Mouse (Mus musculus) left cerebral cortex, postnatal 14 days (tissue): ENCODE results near the gene Dusp12. TPM values are rescaled to one million over a fixed set of nuclear protein-coding genes. Genes with fewer than 3 reads are reported as not detected.

Experiments
- DNase-seq, 2 experiments: peaks; one replicate each; pipeline ENCODE4 v3.0.0; 2021 to 2022; ENCODE audit warnings: low spot score in 2 of 2, mixed read lengths in 1 of 2
- intact Hi-C: fragments of 180-260 bp; cut with DNase I; formaldehyde crosslinking; loops from one replicate; pipeline ENCODE4 v1.15.1; 2025
- long read RNA-seq, 2 experiments: library from polyadenylated mRNA; stranded (forward); transcript quantifications; one replicate each; pipeline ENCODE4 v2.0.0; 2021
- total RNA-seq, 2 experiments: library from RNA; stranded (reverse); gene quantifications; 2 replicates each; pipeline ENCODE4 v1.2.3; 2021

The Dusp12 gene
- total RNA-seq, result 10 to 100 TPM; 14.3 to 15.9 TPM
- long read RNA-seq, experiment 1, transcript Dusp12-204 (6 exons, 911 nt), result major isoform, 13 of 27 reads
- long read RNA-seq, experiment 1, transcript Dusp12-201 (6 exons, 1,374 nt), result minor isoform, 10 of 27 reads
- long read RNA-seq, experiment 1, partial matches to known transcripts, result 0 of 27 reads
- long read RNA-seq, experiment 1, other reads (novel, unspliced or antisense), result 4 of 27 reads
- long read RNA-seq, experiment 2, transcript Dusp12-204 (6 exons, 911 nt), result minor isoform, 5 of 19 reads
- long read RNA-seq, experiment 2, transcript Dusp12-201 (6 exons, 1,374 nt), result major isoform, 8 of 19 reads
- long read RNA-seq, experiment 2, partial matches to known transcripts, result 1 of 19 reads
- long read RNA-seq, experiment 2, other reads (novel, unspliced or antisense), result 4 of 19 reads

DNA sequence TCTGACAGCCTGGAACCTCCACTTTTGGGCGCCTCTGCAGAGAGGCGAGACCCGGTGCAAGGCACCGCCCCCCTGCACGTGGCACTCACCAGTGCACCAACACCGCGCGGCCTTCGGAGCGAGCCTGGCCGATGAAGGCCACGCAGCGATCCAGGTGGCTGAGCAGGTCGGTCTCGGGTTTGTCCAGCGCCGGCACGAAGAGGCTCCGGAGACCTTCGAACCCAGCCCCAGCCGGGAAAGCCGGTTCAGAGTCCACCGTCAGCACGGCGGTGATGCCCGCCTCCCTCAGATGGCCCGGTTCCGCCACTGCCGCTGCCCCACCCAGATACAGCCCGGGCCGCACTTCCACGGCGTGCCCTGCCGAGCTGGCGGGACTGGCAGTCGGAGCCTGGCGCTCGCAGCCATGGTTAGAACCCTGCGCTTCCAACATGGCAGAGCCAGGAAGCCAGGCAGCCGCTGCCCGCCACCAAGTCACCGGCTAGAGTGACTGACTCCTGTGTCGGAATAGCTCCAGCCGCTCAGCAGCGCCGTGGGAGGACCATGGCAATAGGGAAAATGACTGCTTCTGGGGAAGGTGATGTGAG, at the start of gene Dusp12, which contains the start of gene Gm26620:
TSS of gene Dusp12 (minus strand) at position 563 of the 584 bp plus-strand sequence.
TSS of gene Gm26620 (plus strand) at position 88 of the 584 bp plus-strand sequence.
- peak; percentile 90 to 93 for DNase-seq
- intact Hi-C loops, result no loop called here

DNA sequence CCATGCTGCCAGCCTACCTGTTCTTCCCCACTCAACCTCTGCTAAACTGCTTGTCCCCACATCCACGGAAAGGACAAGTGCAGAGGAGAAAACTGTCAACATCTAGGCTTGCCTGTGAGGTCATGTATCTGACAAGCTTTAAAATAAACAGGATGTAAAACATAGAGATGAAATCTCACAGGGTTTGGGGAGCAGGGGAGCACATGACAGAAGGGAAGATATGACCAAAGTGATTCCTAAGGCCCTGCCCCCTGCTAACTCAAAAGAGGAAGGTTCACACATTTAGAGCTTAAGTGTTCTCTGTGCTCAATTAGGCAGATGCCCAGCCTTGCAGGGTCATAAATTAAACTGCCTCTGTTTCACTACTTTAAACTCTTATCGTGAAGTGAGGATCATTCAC, 49.0 kb upstream of the Dusp12 start:
- intact Hi-C loops, result no loop called here
- no peak for DNase-seq

- no peak for DNase-seq
- intact Hi-C loops, result no loop called here
Observed at GRCm38 (mm10) chr1:170933940-170934339, 48.6 kb upstream of the Dusp12 start.

DNA sequence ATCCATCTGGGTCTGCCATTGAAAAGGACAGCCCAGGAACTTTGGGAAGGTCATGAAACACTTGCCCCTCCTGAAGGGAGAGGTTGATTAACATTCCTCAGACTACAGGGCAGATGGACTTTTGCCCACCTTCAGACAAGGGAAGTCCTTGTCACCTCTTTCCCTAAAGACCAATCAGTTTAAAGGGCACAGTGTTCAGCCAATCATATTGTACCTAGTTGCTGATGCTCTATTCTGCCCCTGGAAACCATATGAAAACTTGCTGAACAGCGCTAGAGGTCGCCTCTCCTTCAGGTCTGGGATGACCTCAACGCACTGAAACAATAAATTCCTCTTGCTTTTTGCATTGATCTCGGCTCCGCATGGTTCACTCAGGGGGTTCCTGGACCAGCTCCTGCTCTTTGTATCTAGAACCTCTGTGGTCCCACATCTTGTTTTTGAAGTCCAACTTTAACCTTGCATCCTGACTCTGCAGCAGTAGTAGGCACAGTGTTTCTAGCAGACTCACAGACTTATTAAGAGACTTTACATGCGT, 48.1 kb upstream of the Dusp12 start:
- no peak for DNase-seq
- intact Hi-C loops, result no loop called here

GRCm38 (mm10) chr1:170932043-170932442, 46.7 kb upstream of the Dusp12 start:
- intact Hi-C loops, result no loop called here
- DNase-seq, result no peak

- intact Hi-C loops, result no loop called here
- no peak for DNase-seq
Observed at GRCm38 (mm10) chr1:170929245-170929644, 43.9 kb upstream of the Dusp12 start.

- intact Hi-C loops, result no loop called here
- DNase-seq, result no peak
Observed at GRCm38 (mm10) chr1:170928467-170928866, 43.1 kb upstream of the Dusp12 start.

DNA sequence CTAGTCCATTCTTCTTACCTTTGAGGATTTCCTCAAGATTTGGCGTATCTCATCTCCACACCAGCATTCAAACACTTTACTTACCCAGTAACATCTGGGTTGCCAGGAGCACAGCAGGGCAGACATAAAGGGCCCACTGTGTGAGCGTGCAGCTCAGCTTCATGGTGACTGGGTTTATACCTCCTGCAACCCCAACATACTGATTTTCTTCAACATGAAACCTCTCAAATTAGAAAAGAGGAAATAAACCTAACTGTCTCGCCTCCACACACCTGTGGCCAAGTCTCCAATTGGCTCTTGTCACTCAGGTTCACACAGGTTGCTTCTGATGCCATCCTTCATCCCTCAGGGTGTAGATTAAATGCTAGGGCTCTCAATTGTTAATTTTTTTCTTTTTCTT, 42.0 kb upstream of the Dusp12 start, which contains the start of gene Fcrla:
TSS of gene Fcrla (minus strand) at position 206 of the 400 bp plus-strand sequence.
- intact Hi-C loops, result no loop called here

GRCm38 (mm10) chr1:170926941-170927340, 41.6 kb upstream of the Dusp12 start:
- intact Hi-C loops, result no loop called here
- no peak for DNase-seq

More for the DNA sequence above, 42.0 kb upstream of the Dusp12 start, which contains the start of gene Fcrla:
- DNase-seq, result no peak

- DNase-seq, result no peak
- intact Hi-C loops, result no loop called here
Observed at GRCm38 (mm10) chr1:170924485-170924884, 39.1 kb upstream of the Dusp12 start.

DNA sequence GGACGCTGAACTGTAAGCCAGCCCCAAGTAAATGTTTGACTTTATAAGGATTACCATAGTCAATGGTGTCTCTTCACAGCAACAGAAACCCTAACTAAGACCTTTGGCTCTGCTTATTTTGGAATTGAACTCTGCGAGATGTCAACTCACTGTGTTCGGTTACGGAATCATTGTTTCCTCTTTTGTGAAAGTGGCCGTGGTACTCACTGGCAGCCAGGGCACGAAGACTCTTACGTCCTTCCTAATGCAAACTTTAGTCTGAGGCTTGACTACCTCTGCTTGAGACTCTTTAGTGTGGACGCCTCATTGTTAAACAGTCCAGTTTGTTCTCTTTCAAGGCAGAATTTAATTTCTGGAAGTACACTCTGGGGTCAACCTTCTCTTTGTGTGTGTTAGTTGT, 34.0 kb upstream of the Dusp12 start:
- intact Hi-C loops, result no loop called here
- no peak for DNase-seq

- intact Hi-C loops, result no loop called here
Observed at GRCm38 (mm10) chr1:170915657-170916056, 30.3 kb upstream of the Dusp12 start.

GRCm38 (mm10) chr1:170912891-170913615, 27.7 kb upstream of the Dusp12 start, which contains the start of gene Fcrlb:
Gene Fcrlb, minus strand, starts transcription at chr1:170912941.
- no peak for DNase-seq
- intact Hi-C loops, result no loop called here

More at GRCm38 (mm10) chr1:170915657-170916056, 30.3 kb upstream of the Dusp12 start:
- DNase-seq, result no peak

DNA sequence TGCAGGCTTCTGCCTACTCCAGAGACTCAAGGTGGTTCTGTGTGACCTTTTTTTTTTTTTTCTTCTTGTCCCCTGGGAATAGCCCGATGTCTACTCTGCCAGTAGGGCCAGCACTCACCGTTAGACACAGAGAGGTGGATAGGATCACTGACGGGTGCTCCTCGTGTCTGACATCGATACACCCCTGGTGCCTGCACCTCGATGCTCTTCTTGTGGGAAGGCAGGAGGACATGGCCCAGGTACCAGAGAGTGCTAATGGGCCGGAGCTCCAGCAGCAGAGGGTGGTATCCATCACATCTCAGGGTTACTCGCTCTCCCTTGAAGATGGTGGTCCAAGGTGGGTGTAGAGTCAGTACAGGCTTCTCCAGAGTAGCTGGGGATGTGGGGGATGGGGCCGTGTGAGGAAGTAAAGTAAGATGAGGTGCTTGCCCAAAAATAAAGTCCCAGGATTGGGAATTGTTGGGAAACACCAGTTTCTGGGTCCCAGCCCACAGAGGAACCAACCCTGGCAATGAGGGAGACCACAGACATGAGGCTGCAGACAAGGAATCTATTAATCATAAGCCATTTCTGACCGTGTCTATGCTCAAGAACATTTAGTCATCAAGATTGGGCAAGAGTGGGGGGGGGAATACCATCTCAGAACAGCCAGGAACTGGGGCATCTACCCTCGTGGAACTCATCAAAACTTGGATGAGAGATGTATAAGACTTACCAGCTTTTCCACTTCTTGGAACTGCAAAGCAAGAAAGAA, 26.7 kb upstream of the Dusp12 start:
- intact Hi-C loops, result no loop called here
- no peak for DNase-seq

- no peak for DNase-seq
- intact Hi-C loops, result loop anchor here (2.0 kb wide), 1 partner anchor 76 kb away; no protein-coding TSS in a partner anchor
Observed at GRCm38 (mm10) chr1:170908341-170908740, 23.0 kb upstream of the Dusp12 start.

GRCm38 (mm10) chr1:170907456-170908191, 22.3 kb upstream of the Dusp12 start:
- intact Hi-C loops, result loop anchor here (2.0 kb wide), 1 partner anchor 77 kb away; no protein-coding TSS in a partner anchor
- peak in 1 of 2 experiments; percentile 34 for DNase-seq

- DNase-seq, result no peak
- intact Hi-C loops, result no loop called here
Observed at GRCm38 (mm10) chr1:170907111-170907455, 21.7 kb upstream of the Dusp12 start.

DNA sequence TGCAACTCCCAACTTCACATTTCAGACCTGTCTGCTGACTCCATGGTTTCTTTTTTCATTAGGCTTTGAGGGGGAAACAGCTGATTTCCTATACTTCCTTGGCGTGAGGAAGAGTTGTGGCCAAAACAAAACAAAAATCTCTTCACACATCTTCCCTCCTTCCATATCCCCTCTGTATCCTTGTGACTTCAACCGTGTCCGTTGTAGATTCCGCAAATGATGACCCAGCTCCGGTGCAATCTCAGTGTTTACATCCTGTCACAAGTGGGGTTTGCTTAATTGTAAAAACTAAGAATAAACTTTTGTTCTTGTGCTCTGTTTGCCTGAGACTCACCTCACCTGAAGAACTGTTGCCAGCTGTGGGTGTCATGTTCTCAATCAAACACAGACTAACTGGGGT, 18.1 kb upstream of the Dusp12 start:
- intact Hi-C loops, result no loop called here
- DNase-seq, result no peak
